Mouse (Mus musculus) WW6 (cell line): ENCODE results near the gene Pno1.

Experiments
- DNase-seq: peaks from one replicate; pipeline ENCODE4 v3.0.0-alpha.2; 2013; ENCODE audit warnings: low read depth, low spot score

Gene Pno1

GRCm38 (mm10) chr11:17180753-17181152 is 30.6 kb downstream of the Pno1 start:
- DNase-seq: no peak

GRCm38 (mm10) chr11:17176638-17177037 is 34.7 kb downstream of the Pno1 start:
- DNase-seq: no peak

- no peak for DNase-seq
Measured at GRCm38 (mm10) chr11:17172300-17172699, 39.1 kb downstream of the Pno1 start.

GRCm38 (mm10) chr11:17170938-17171729 is 40.2 kb downstream of the Pno1 start:
- no peak for DNase-seq

GRCm38 (mm10) chr11:17169262-17169661 is 42.1 kb downstream of the Pno1 start:
- DNase-seq: no peak

- DNase-seq: no peak
Measured at GRCm38 (mm10) chr11:17166627-17167026, 44.7 kb downstream of the Pno1 start.

- DNase-seq: no peak
Measured at GRCm38 (mm10) chr11:17163956-17164355, 47.4 kb downstream of the Pno1 start.

- peak; percentile 26 for DNase-seq
Measured at GRCm38 (mm10) chr11:17160242-17160641, 51.1 kb downstream of the Pno1 start.

- DNase-seq: no peak
Measured at GRCm38 (mm10) chr11:17159738-17160241, 51.6 kb downstream of the Pno1 start.

- peak; percentile 93 for DNase-seq
Measured at GRCm38 (mm10) chr11:17158858-17159737, 52.3 kb downstream of the Pno1 start, which contains the start of gene Ppp3r1. Ppp3r1 (plus strand) TSS chr11:17159263.
